Mouse (Mus musculus) embryonic facial prominence, embryonic 12.5 days (tissue): Measurements from ENCODE around the gene Cd79b. TPM values are rescaled to one million over a fixed set of nuclear protein-coding genes. Genes with fewer than 3 reads are reported as not detected.

Experiments used
- polyA plus RNA-seq: library from polyadenylated mRNA; unstranded; fragments of >200 nt; fragmentation: Nextera tagmentation; extraction: Ambion mirVana; gene quantifications from 2 replicates; pipeline ENCODE4 v1.2.1, GENCODE M21; 2016

Gene Cd79b
- polyA plus RNA-seq, 1 experiment from 2014 or later = 1.7 TPM

Other genes starting within 250 kb of the Cd79b start
- gene Taco1, start 248.7 kb downstream of the Cd79b start, polyA plus RNA-seq = 10.8 and 11.1 TPM in 2 replicates
- 31.8 and 33.8 TPM in 2 replicates for gene Map3k3, start 230.1 kb downstream of the Cd79b start, polyA plus RNA-seq
- not detected in 2 replicates for gene Gm10840, start 153.9 kb downstream of the Cd79b start, polyA plus RNA-seq
- gene Limd2, start 153.9 kb downstream of the Cd79b start, polyA plus RNA-seq = 467 and 469 TPM in 2 replicates
- 34.8 and 35.4 TPM in 2 replicates for gene Strada, start 112.6 kb downstream of the Cd79b start, polyA plus RNA-seq
- gene Ccdc47, start 98.4 kb downstream of the Cd79b start, polyA plus RNA-seq = 79.4 and 81.7 TPM in 2 replicates
- 103 and 104 TPM in 2 replicates for gene Ddx42, start 97.8 kb downstream of the Cd79b start, polyA plus RNA-seq
- 63.3 and 67.0 TPM in 2 replicates for gene Ftsj3, start 58.7 kb downstream of the Cd79b start, polyA plus RNA-seq
- gene Psmc5, start 58.6 kb downstream of the Cd79b start, polyA plus RNA-seq = 315 and 316 TPM in 2 replicates
- 71.5 and 75.1 TPM in 2 replicates for gene Smarcd2, start 41.8 kb downstream of the Cd79b start, polyA plus RNA-seq
- 0.24 and 0.47 TPM in 2 replicates for gene Tcam1, start 38.1 kb downstream of the Cd79b start, polyA plus RNA-seq
- not detected in 2 replicates for gene Gh, start 12.9 kb downstream of the Cd79b start, polyA plus RNA-seq
- 0.05 and 0.09 TPM in 2 replicates for gene Scn4a, start 38.5 kb upstream of the Cd79b start, polyA plus RNA-seq
- not detected in 2 replicates for gene Prr29, start 50.7 kb upstream of the Cd79b start, polyA plus RNA-seq
- gene Icam2, start 73.3 kb upstream of the Cd79b start, polyA plus RNA-seq = 23.9 and 29.8 TPM in 2 replicates
- 6.4 and 8.1 TPM in 2 replicates for gene Ern1, start 173.1 kb upstream of the Cd79b start, polyA plus RNA-seq